Mouse (Mus musculus) MEL (cell line): Measurements from ENCODE around the gene Rpl18a. TPM values are rescaled to one million over a fixed set of nuclear protein-coding genes. Genes with fewer than 3 reads are reported as not detected.
A peak's percentile ranks its signal among the peaks of the same experiment; 100 is the strongest.

ENCODE experiments used
- DNase-seq: peaks from one replicate; pipeline ENCODE4 v3.0.0; 2011; ENCODE audit warnings: low read depth, low spot score
- H3K27ac ChIP-seq: 2 replicates; pipeline ENCODE4 v1.5.1; 2012; ENCODE audit warnings: low read depth, mild to moderate bottlenecking, control low read depth, low read length, moderate library complexity; ENCODE audit not compliant: control insufficient read depth
- H3K27me3 ChIP-seq, 2 experiments: fragments of 150-350 bp in 1 of 2; sonication (generic) in 1 of 2; 2 replicates each; pipeline ENCODE4 v1.6.1; 2012; ENCODE audit warnings: low read length in 2 of 2, mild to moderate bottlenecking in 2 of 2, improper control_type of control experiment in 1 of 2, moderate library complexity in 1 of 2; ENCODE audit not compliant: insufficient read depth in 2 of 2, control insufficient read depth in 1 of 2
- H3K36me3 ChIP-seq, 2 experiments: 2 replicates each; pipeline ENCODE4 v1.6.1; 2012 to 2014; ENCODE audit warnings: low read length in 2 of 2, improper control_type of control experiment in 1 of 2, inconsistent platforms in 1 of 2, mild to moderate bottlenecking in 1 of 2; ENCODE audit not compliant: insufficient read depth in 2 of 2, control insufficient read depth in 1 of 2
- H3K4me1 ChIP-seq, 2 experiments: fragments of 150-350 bp in 1 of 2; sonication (generic) in 1 of 2; 2 replicates each; pipeline ENCODE4 v1.6.1; 2012; ENCODE audit warnings: low read length in 2 of 2, improper control_type of control experiment in 1 of 2, mild to moderate bottlenecking in 1 of 2; ENCODE audit not compliant: insufficient read depth in 2 of 2, control insufficient read depth in 1 of 2
- H3K4me3 ChIP-seq, 2 experiments: fragments of 150-350 bp in 1 of 2; sonication (generic) in 1 of 2; 2 replicates each; pipeline ENCODE4 v1.5.1; 2012; ENCODE audit warnings: low read depth in 2 of 2, low read length in 2 of 2, mild to moderate bottlenecking in 2 of 2, moderate library complexity in 2 of 2, control low read depth in 1 of 2, improper control_type of control experiment in 1 of 2; ENCODE audit not compliant: control insufficient read depth in 1 of 2, insufficient read depth in 1 of 2
- H3K79me2 ChIP-seq: 2 replicates; pipeline ENCODE4 v1.6.1; 2012; ENCODE audit warnings: mild to moderate bottlenecking, low read length, moderate library complexity; ENCODE audit not compliant: control insufficient read depth, poor library complexity, insufficient read depth
- H3K9ac ChIP-seq: 2 replicates; pipeline ENCODE4 v1.6.1; 2012; ENCODE audit warnings: low read depth, mild to moderate bottlenecking, control low read depth, low read length, moderate library complexity; ENCODE audit not compliant: control insufficient read depth, poor library complexity, severe bottlenecking
- H3K9me3 ChIP-seq: fragments of 150-350 bp; sonication (generic); replicated peaks from 2 replicates; pipeline ENCODE4 v1.6.1; 2012; ENCODE audit warnings: mild to moderate bottlenecking, low read length, improper control_type of control experiment, moderate library complexity; ENCODE audit not compliant: insufficient read depth
- CHD1 ChIP-seq: IDR thresholded peaks from 2 replicates; pipeline ENCODE4 v1.6.1; 2012; ENCODE audit warnings: low read depth, mild to moderate bottlenecking, inconsistent platforms, low read length, improper control_type of control experiment
- CTCF ChIP-seq, 3 experiments: IDR thresholded peaks in 2 of 3; conservative IDR thresholded peaks in 1 of 3; 2 replicates each; pipeline ENCODE4 v1.5.1; 2011 to 2012; ENCODE audit warnings: low read length in 3 of 3, low read depth in 2 of 3, mild to moderate bottlenecking in 2 of 3, improper control_type of control experiment in 1 of 3, inconsistent platforms in 1 of 3, mixed read lengths in 1 of 3, moderate library complexity in 1 of 3; ENCODE audit not compliant: control insufficient read depth in 1 of 3, insufficient read depth in 1 of 3, poor library complexity in 1 of 3, severe bottlenecking in 1 of 3
- ETS1 ChIP-seq: IDR thresholded peaks from 2 replicates; pipeline ENCODE4 v1.6.1; 2012; ENCODE audit warnings: low read depth, mild to moderate bottlenecking, inconsistent platforms, low read length, improper control_type of control experiment, moderate library complexity
- GABPA ChIP-seq: IDR thresholded peaks from 2 replicates; pipeline ENCODE4 v1.6.1; 2012; ENCODE audit warnings: low read depth, mild to moderate bottlenecking, inconsistent platforms, low read length, improper control_type of control experiment, moderate library complexity
- HCFC1 ChIP-seq: IDR thresholded peaks from 2 replicates; pipeline ENCODE4 v1.6.1; 2012; ENCODE audit warnings: low read depth, mild to moderate bottlenecking, inconsistent platforms, low read length, improper control_type of control experiment, moderate library complexity
- JUND ChIP-seq: IDR thresholded peaks from 2 replicates; pipeline ENCODE4 v1.6.1; 2011; ENCODE audit warnings: low read depth, mild to moderate bottlenecking, improper control_type of control experiment, low read length
- MAX ChIP-seq: IDR thresholded peaks from 2 replicates; pipeline ENCODE4 v1.6.1; 2011; ENCODE audit warnings: low read length, improper control_type of control experiment
- MAZ ChIP-seq: IDR thresholded peaks from 2 replicates; pipeline ENCODE4 v1.6.1; 2012; ENCODE audit warnings: low read depth, mild to moderate bottlenecking, inconsistent platforms, low read length, improper control_type of control experiment
- MYC ChIP-seq: IDR thresholded peaks from 2 replicates; pipeline ENCODE4 v1.6.1; 2011; ENCODE audit warnings: low read depth, mild to moderate bottlenecking, low read length, improper control_type of control experiment, moderate library complexity
- NRF1 ChIP-seq: IDR thresholded peaks from 2 replicates; pipeline ENCODE4 v1.6.1; 2014; ENCODE audit warnings: low read depth, mild to moderate bottlenecking, inconsistent platforms, low read length, improper control_type of control experiment, moderate library complexity; ENCODE audit not compliant: poor library complexity, insufficient read depth, severe bottlenecking
- POLR2AphosphoS2 ChIP-seq: IDR thresholded peaks from 2 replicates; pipeline ENCODE4 v1.6.1; 2011; ENCODE audit warnings: low read length, improper control_type of control experiment
- POLR2AphosphoS5 ChIP-seq: IDR thresholded peaks from 2 replicates; pipeline ENCODE4 v1.6.1; 2012; ENCODE audit warnings: low read depth, borderline replicate concordance, mild to moderate bottlenecking, inconsistent platforms, low read length, moderate library complexity, mixed read lengths
- RCOR1 ChIP-seq: IDR thresholded peaks from 2 replicates; pipeline ENCODE4 v1.6.1; 2012; ENCODE audit warnings: low read depth, mild to moderate bottlenecking, inconsistent platforms, low read length, improper control_type of control experiment
- SIN3A ChIP-seq: IDR thresholded peaks from 2 replicates; pipeline ENCODE4 v1.6.1; 2012; ENCODE audit warnings: low read length, improper control_type of control experiment, inconsistent platforms
- TAL1 ChIP-seq: IDR thresholded peaks from 2 replicates; pipeline ENCODE4 v1.6.1; 2012; ENCODE audit warnings: mild to moderate bottlenecking, inconsistent platforms, low read length, moderate library complexity, mixed read lengths
- TBP ChIP-seq: IDR thresholded peaks from 2 replicates; pipeline ENCODE4 v1.8.0; 2011; ENCODE audit warnings: low read depth, low read length, improper control_type of control experiment
- UBTF ChIP-seq: IDR thresholded peaks from 2 replicates; pipeline ENCODE4 v1.6.1; 2012; ENCODE audit warnings: low read depth, mild to moderate bottlenecking, inconsistent platforms, low read length, improper control_type of control experiment, moderate library complexity, borderline replicate concordance; ENCODE audit not compliant: insufficient read depth
- USF1 ChIP-seq: IDR thresholded peaks from 2 replicates; pipeline ENCODE4 v1.6.1; 2014; ENCODE audit warnings: low read depth, mild to moderate bottlenecking, inconsistent platforms, low read length, improper control_type of control experiment, moderate library complexity
- ZMIZ1 ChIP-seq: IDR thresholded peaks from 2 replicates; pipeline ENCODE4 v1.6.1; 2012; ENCODE audit warnings: low read depth, mild to moderate bottlenecking, inconsistent platforms, low read length, improper control_type of control experiment, moderate library complexity
- polyA plus RNA-seq, 2 experiments: library from polyadenylated mRNA; stranded (reverse) in 1 of 2; unstranded in 1 of 2; fragments of >175 nt in 1 of 2; fragments of >200 nt in 1 of 2; gene quantifications; 2 replicates each; pipeline versions ENCODE4 v1.2.1 to v1.2.4; 2012; ENCODE audit warnings: low replicate concordance in 2 of 2, low read depth in 1 of 2; ENCODE audit not compliant: insufficient read length in 2 of 2, insufficient read depth in 1 of 2, missing spikeins in 1 of 2
- total RNA-seq: library from RNA; depleted of rRNA; stranded (reverse); fragments of 300-350 nt; gene quantifications from 2 replicates; pipeline ENCODE4 v1.2.3, GENCODE M21; 2012

The Rpl18a gene
- total and polyA plus RNA-seq, 3 experiments: 5,399 to 5,671 TPM; not detected in 1

- no peak for TF ChIP-seq HCFC1
- no peak for TF ChIP-seq JUND
- TF ChIP-seq CTCF (IDR thresholded peaks at IDR 0.05 in 2 of 3, conservative IDR thresholded peaks at IDR 0.05 in 1 of 3; ENCODE audit: control insufficient read depth in 1 of 3, insufficient read depth in 1 of 3, low read depth in 2 of 3, low read length in 3 of 3, poor library complexity in 1 of 3, severe bottlenecking in 1 of 3): no peak
- no peak for TF ChIP-seq ZMIZ1
- TF ChIP-seq NRF1: no peak
- TF ChIP-seq SIN3A: no peak
- TF ChIP-seq POLR2AphosphoS2: no peak
- TF ChIP-seq CHD1: no peak
- TF ChIP-seq MAZ: no peak
- TF ChIP-seq TAL1: no peak
- TF ChIP-seq POLR2AphosphoS5: no peak
- no peak for TF ChIP-seq GABPA
- TF ChIP-seq MYC: no peak
- no peak for TF ChIP-seq ETS1
- no peak for TF ChIP-seq UBTF
- Histone ChIP-seq H3K9ac (no peak overlapping the region; the same call in 1 of the 2 replicates), H3K4me1 (peaks cover 0 to 20% of the 10 kb centered on the region in 2 experiments; a peak in 3 of 4 replicates), H3K9me3 (no peaks in the 10 kb centered on the region), H3K27me3 (no peaks in the 10 kb centered on the region), H3K36me3 (no peaks in the 10 kb centered on the region; a peak in 1 of 4 replicates), H3K79me2 (no peaks in the 10 kb centered on the region; the same call in 1 of the 2 replicates), H3K4me3 (no peak overlapping the region; a peak in 1 of 4 replicates), H3K27ac (no peak overlapping the region)
- no peak for DNase-seq
Observed at GRCm38 (mm10) chr8:70856028-70856427, 41.2 kb downstream of the Rpl18a start.

- Histone ChIP-seq H3K27ac (no peak overlapping the region), H3K36me3 (no peaks in the 10 kb centered on the region; a peak in 1 of 4 replicates), H3K9me3 (no peaks in the 10 kb centered on the region), H3K4me1 (peaks cover 0 to 20% of the 10 kb centered on the region in 2 experiments; a peak in 3 of 4 replicates), H3K27me3 (no peaks in the 10 kb centered on the region), H3K4me3 (no peak overlapping the region), H3K79me2 (no peaks in the 10 kb centered on the region; the same call in 1 of the 2 replicates), H3K9ac (no peak overlapping the region)
- TF ChIP-seq RCOR1 (peak; percentile 68), USF1 (no peak), UBTF (peak; percentile 90; the same call in 1 of the 2 replicates), TBP (peak; percentile 98), MAX (no peak)
- DNase-seq: peak; percentile 81
Observed at GRCm38 (mm10) chr8:70853863-70854262, 43.3 kb downstream of the Rpl18a start.
